Mouse (Mus musculus): ENCODE data around the gene Cast. TPM values are rescaled to one million over a fixed set of nuclear protein-coding genes. Genes with fewer than 3 reads are reported as not detected.

Gene Cast
- total and polyA plus RNA-seq, 3 experiments, result 15.3 to 24.9 (median 21.0) TPM

- no peaks in the 10 kb centered on the region for H3K9me3 ChIP-seq (replicated peaks; ENCODE audit: low read length)
- dilution Hi-C loops (cut with MboI; ENCODE audit: extremely low pct_ligation_motif_present, extremely low pct_unique_long_range_greater_than_20kb, low sequenced_read_pairs), result no loop called here
- no peak overlapping the region for H3K9ac ChIP-seq (ENCODE audit: insufficient read depth, low read depth)
- DNase-seq (ENCODE audit: extremely low read depth), result no peak
- in situ Hi-C loops (cut with MboI; ENCODE audit: low pct_ligation_motif_present, low pct_unique_long_range_greater_than_20kb, low sequenced_read_pairs), result no loop called here
- H3K4me1 ChIP-seq (ENCODE audit: control insufficient read depth in 1 of 2, insufficient read depth in 2 of 2), result peaks cover 0 to 6% of the 10 kb centered on the region in 2 experiments; a peak in 1 of 4 replicates
- no peak overlapping the region for H3K4me3 ChIP-seq (replicated peaks in 1 of 3; ENCODE audit: low read depth in 2 of 3, low read length in 2 of 3, poor library complexity in 1 of 3)
- no peaks in the 10 kb centered on the region for H3K27me3 ChIP-seq (replicated peaks)
- H3K36me3 ChIP-seq (replicated peaks in 1 of 2; ENCODE audit: control insufficient read depth in 1 of 2, insufficient read depth in 1 of 2, low read length in 1 of 2), result peaks cover 0 to 2% of the 10 kb centered on the region in 2 experiments
- H3K27ac ChIP-seq (ENCODE audit: insufficient read depth, low read depth), result no peak overlapping the region
- no peak overlapping the region for H3K4me2 ChIP-seq (ENCODE audit: insufficient read depth, low read depth, poor library complexity, severe bottlenecking)
- H3K79me2 ChIP-seq (replicated peaks; ENCODE audit: control insufficient read depth, extremely low read depth, insufficient read depth, poor library complexity, severe bottlenecking), result no peaks in the 10 kb centered on the region
- TF ChIP-seq MAFK (IDR thresholded peaks at IDR 0.05; ENCODE audit: insufficient replicate concordance, low read length), result no peak
- TF ChIP-seq SMC3 (IDR thresholded peaks at IDR 0.05; ENCODE audit: low read depth, low read length), result no peak
- no peak for TF ChIP-seq POLR2A (IDR thresholded peaks at IDR 0.05; ENCODE audit: low read depth, low read length)
- TF ChIP-seq IRF4 (IDR thresholded peaks at IDR 0.05; ENCODE audit: low read depth, low read length), result no peak
- TF ChIP-seq MXI1 (IDR thresholded peaks at IDR 0.05; ENCODE audit: low read depth, low read length), result no peak
- no peak for TF ChIP-seq HCFC1 (IDR thresholded peaks at IDR 0.05; ENCODE audit: low read depth, low read length)
- TF ChIP-seq CHD1 (IDR thresholded peaks at IDR 0.05; ENCODE audit: low read depth, low read length), result no peak
- no peak for TF ChIP-seq JUND (conservative IDR thresholded peaks at IDR 0.05; ENCODE audit: low read depth, low read length)
- no peak for TF ChIP-seq USF2 (conservative IDR thresholded peaks at IDR 0.05; ENCODE audit: low read depth, low read length)
- TF ChIP-seq ELF1 (IDR thresholded peaks at IDR 0.05; ENCODE audit: low read depth, low read length), result no peak
- no peak for TF ChIP-seq RAD21 (IDR thresholded peaks at IDR 0.05; ENCODE audit: low read depth, low read length)
- TF ChIP-seq UBTF (IDR thresholded peaks at IDR 0.05; ENCODE audit: low read depth, low read length), result no peak
- no peak for TF ChIP-seq CTCF (conservative IDR thresholded peaks at IDR 0.05 in 1 of 2, IDR thresholded peaks at IDR 0.05 in 1 of 2; ENCODE audit: low read depth in 2 of 2, low read length in 2 of 2)
- TF ChIP-seq RCOR1 (conservative IDR thresholded peaks at IDR 0.05; ENCODE audit: low read depth, low read length), result no peak
- TF ChIP-seq JUN (IDR thresholded peaks at IDR 0.05; ENCODE audit: insufficient read depth, low read depth, low read length), result no peak
- no peak for TF ChIP-seq MAZ (IDR thresholded peaks at IDR 0.05; ENCODE audit: low read depth, low read length)
- no peak for TF ChIP-seq TCF12 (IDR thresholded peaks at IDR 0.05; ENCODE audit: low read depth, low read length)
- TF ChIP-seq CHD2 (IDR thresholded peaks at IDR 0.05; ENCODE audit: low read length), result no peak
Observed at GRCm38 (mm10) chr13:74772151-74772550, 36.5 kb downstream of the Cast start.

GRCm38 (mm10) chr13:74770480-74770879, 38.1 kb downstream of the Cast start:
- dilution Hi-C loops (cut with MboI; ENCODE audit: extremely low pct_ligation_motif_present, extremely low pct_unique_long_range_greater_than_20kb, low sequenced_read_pairs), result no loop called here
- Histone ChIP-seq H3K79me2 (replicated peaks; ENCODE audit: control insufficient read depth, extremely low read depth, insufficient read depth, poor library complexity, severe bottlenecking) (no peaks in the 10 kb centered on the region), H3K36me3 (replicated peaks in 1 of 2; ENCODE audit: control insufficient read depth in 1 of 2, insufficient read depth in 1 of 2, low read length in 1 of 2) (peaks cover 0 to 2% of the 10 kb centered on the region in 2 experiments), H3K9ac (ENCODE audit: insufficient read depth, low read depth) (peak overlapping the region; percentile 28), H3K4me1 (ENCODE audit: control insufficient read depth in 1 of 2, insufficient read depth in 2 of 2) (peaks cover 0 to 6% of the 10 kb centered on the region in 2 experiments; a peak in 1 of 4 replicates), H3K9me3 (replicated peaks; ENCODE audit: low read length) (no peaks in the 10 kb centered on the region), H3K27ac (ENCODE audit: insufficient read depth, low read depth) (peak overlapping the region; percentile 65), H3K4me2 (ENCODE audit: insufficient read depth, low read depth, poor library complexity, severe bottlenecking) (peak overlapping the region; percentile 79; the same call in 1 of the 2 replicates), H3K27me3 (replicated peaks) (no peaks in the 10 kb centered on the region), H3K4me3 (replicated peaks in 1 of 3; ENCODE audit: low read depth in 2 of 3, low read length in 2 of 3, poor library complexity in 1 of 3) (peak overlapping the region; percentile 58 to 60 (median 59))
- DNase-seq (ENCODE audit: extremely low read depth), result peak; percentile 97
- in situ Hi-C loops (cut with MboI; ENCODE audit: low pct_ligation_motif_present, low pct_unique_long_range_greater_than_20kb, low sequenced_read_pairs), result no loop called here
- TF ChIP-seq ZNF384 (IDR thresholded peaks at IDR 0.05; ENCODE audit: low read depth, low read length) (no peak), EP300 (IDR thresholded peaks at IDR 0.05; ENCODE audit: low read length) (peak; percentile 72), ELF1 (IDR thresholded peaks at IDR 0.05; ENCODE audit: low read depth, low read length) (peak; percentile 90), TBP (conservative IDR thresholded peaks at IDR 0.05; ENCODE audit: low read depth, low read length) (peak; percentile 94), MAX (IDR thresholded peaks at IDR 0.05; ENCODE audit: low read length) (peak; percentile 86), ZMIZ1 (IDR thresholded peaks at IDR 0.05; ENCODE audit: low read depth, low read length) (peak; percentile 75; the same call in 1 of the 2 replicates), SMC3 (IDR thresholded peaks at IDR 0.05; ENCODE audit: low read depth, low read length) (peak; percentile 72), ETS1 (conservative IDR thresholded peaks at IDR 0.05; ENCODE audit: low read depth, low read length) (peak; percentile 70; the same call in 1 of the 2 replicates), MAZ (IDR thresholded peaks at IDR 0.05; ENCODE audit: low read depth, low read length) (peak; percentile 88; the same call in 1 of the 2 replicates), IRF4 (IDR thresholded peaks at IDR 0.05; ENCODE audit: low read depth, low read length) (peak; percentile 92), MAFK (IDR thresholded peaks at IDR 0.05; ENCODE audit: insufficient replicate concordance, low read length) (no peak), UBTF (IDR thresholded peaks at IDR 0.05; ENCODE audit: low read depth, low read length) (0 out of 2 replicates have a peak, but pooled peaks have one; percentile 41), RAD21 (IDR thresholded peaks at IDR 0.05; ENCODE audit: low read depth, low read length) (peak; percentile 61), MYC (IDR thresholded peaks at IDR 0.05; ENCODE audit: low read depth, low read length) (peak; percentile 74; the same call in 1 of the 2 replicates), CTCF (conservative IDR thresholded peaks at IDR 0.05 in 1 of 2, IDR thresholded peaks at IDR 0.05 in 1 of 2; ENCODE audit: low read depth in 2 of 2, low read length in 2 of 2) (peak in 1 of 2 experiments; percentile 71; a peak in 2 of 4 replicates), ZC3H11A (IDR thresholded peaks at IDR 0.05; ENCODE audit: low read depth, low read length) (no peak), GABPA (IDR thresholded peaks at IDR 0.05; ENCODE audit: insufficient replicate concordance, low read depth, low read length) (no peak), KAT2A (IDR thresholded peaks at IDR 0.05; ENCODE audit: insufficient replicate concordance, low read length) (0 out of 2 replicates have a peak, but pooled peaks have one; percentile 60), BHLHE40 (IDR thresholded peaks at IDR 0.05; ENCODE audit: low read depth, low read length) (peak; percentile 54), NRF1 (IDR thresholded peaks at IDR 0.05; ENCODE audit: low read depth, low read length) (no peak; the same call in 1 of the 2 replicates), POLR2AphosphoS2 (IDR thresholded peaks at IDR 0.05; ENCODE audit: low read depth, low read length) (no peak; the same call in 1 of the 2 replicates)
